Mouse (Mus musculus) CD8-positive naive resting alpha-beta T cell, adult 2 months (primary cell): ENCODE data around the gene Tdrkh.

Source experiments
- DNase-seq, 2 experiments: peaks; one replicate each; pipeline ENCODE4 v3.0.0; 2022; ENCODE audit warnings: low read depth in 2 of 2, low spot score in 2 of 2

Gene Tdrkh

DNA sequence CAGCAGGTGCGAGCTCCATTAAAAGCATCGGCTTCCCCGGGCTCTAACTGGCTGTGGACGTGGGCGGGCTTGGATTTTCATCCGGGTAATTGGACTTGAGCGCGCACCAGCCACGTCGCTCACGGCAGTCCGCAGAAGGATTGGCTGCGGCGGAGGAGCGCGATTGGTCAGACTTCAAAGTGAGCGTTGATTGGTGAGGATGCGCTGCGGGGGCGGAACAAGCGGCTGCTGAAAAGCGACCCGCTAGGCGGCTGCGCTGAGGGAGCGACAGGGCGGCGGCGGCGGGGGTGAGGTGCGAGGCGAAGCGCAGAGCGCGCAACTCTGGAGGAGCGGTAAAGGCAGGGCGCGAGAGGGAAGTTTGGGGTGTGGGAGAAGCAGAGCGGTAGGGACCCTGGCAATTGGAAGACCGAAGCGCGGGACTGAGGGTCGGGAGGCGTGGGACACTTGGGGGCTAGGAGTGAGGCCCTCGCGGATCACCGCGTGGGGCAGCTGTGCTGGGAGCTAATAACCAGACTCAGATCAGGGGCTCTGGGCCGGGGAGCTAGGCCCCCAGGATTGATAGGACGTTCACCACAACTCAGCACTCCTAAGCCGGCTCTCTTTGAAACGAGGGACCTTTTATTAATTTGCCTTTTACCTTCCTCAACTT is at the start of gene Tdrkh:
Gene Tdrkh, plus strand, starts transcription at position 243 of the 649 bp plus-strand sequence.
- DNase-seq: peak; percentile 93

- no peak for DNase-seq
These were observed 49.6 kb upstream of the Tdrkh start for GRCm38 (mm10) chr3:94363291-94364153.

DNA sequence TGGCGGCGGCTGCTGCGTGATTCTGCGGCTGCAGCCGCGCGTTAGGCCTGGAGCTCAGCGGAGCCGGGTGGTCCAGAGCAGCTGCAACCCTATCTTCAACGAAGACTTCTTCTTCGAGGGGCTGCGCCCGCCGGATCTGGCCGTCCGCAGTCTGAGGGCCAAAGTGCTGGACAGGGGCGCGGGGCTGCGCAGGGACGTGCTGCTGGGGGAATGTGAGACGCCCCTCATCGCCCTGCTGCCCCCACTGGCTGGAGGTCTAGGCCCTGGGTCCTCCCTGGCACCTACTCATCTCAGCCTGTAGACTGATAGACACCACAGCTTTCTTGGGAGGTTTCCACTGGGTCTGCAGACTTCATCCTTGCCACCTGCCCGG is 48.9 kb upstream of the Tdrkh start:
- no peak for DNase-seq

DNA sequence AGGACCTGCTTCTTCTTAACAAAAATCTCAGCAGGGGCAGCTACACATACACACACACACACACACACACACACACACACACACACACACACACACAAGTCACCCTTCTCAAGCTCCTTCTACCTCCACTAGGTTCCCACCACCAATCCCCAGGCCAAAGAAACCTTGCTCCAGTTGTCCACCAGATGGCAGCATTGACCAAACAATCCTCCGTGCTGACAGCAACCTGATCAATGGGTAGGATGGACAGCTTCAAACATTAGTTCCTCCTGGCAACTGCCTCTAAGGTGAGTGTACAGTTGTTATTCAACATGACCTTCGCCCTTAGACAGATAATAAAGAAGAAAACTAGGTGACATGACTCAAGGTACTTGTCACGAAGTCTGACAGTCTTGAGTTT is 46.3 kb upstream of the Tdrkh start:
- DNase-seq: peak; percentile 72 to 81

DNA sequence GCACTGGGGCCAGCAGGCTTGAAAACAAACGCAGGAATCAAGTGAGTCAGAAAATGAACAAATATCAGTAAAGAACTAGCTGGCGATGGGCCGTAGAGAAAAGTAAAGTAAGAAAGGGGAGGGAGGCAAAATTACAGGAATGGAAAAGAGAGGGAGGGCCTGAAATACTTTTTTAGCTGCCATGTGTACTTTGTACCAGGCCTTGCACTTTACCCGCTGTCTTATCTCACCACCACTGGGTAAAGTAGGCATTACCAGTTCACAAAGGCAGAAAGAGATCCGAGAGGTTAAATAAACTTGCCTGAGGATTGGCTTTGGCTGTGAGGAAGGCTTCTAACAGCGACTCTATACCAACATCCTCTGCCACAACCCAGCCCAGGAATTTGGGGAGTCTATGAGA is 45.6 kb upstream of the Tdrkh start:
- no peak for DNase-seq

- DNase-seq: no peak
These were observed 44.4 kb upstream of the Tdrkh start for GRCm38 (mm10) chr3:94368631-94369030.

DNA sequence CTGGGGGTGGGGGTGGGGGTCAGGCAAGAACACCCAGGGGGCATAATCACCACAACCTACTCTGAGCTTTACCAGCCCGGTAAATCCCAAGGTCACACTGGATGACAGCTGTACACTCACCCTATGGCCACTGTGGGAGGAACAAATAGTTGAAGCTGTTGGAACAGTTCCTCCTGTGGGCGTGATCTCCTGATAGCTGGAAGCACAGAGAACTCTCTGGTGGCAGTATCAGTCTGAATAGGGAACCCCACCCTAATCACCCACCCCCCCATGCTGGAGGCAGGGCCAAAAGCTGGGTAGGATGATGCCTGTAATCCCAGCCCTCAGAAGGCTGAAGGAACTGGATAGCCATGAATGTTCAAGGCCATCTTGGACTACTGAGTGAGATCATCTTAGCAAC is 43.4 kb upstream of the Tdrkh start:
- DNase-seq: no peak

DNA sequence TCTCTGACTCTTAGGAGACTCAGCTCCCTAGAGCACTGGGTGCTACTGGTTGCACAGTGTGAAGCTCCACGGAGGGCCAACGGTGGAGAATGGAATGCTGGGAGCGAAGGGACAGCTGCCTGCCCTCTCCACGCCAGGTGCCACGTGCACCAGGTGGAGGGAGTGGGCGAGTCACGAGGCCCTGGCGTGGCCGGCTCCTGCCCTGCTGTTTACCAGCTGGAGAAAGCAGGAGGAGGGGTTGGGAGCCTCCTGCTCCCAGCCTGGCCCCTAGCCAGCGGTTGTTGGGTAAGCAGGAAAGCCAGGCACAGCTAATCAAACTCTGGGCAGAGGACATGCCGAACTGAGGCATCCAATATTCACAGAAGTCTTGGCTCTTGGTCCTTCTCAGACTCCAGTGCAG is 41.4 kb upstream of the Tdrkh start:
- no peak for DNase-seq

DNA sequence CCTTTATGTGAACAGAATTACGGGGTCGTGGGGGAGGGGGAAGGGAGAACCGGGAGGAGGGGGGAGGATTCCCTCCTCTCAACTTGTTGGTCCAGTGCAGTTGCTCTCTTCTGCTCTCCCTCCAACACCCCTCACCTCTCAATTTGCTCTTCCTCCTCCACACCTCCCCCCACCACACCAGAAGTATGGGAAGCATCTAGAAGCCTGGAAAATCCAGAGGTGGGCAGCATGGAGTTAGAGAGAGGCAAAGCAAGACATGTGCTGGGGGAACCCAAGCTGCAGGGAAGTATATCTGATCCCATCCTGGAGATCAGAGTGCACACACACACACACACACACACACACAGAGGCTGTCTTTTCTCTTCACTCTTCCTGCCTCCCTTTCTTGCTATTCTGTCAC is 41.0 kb upstream of the Tdrkh start:
- no peak for DNase-seq

- no peak for DNase-seq
These were observed 40.4 kb upstream of the Tdrkh start, which contains the start of gene Rorc for GRCm38 (mm10) chr3:94372641-94373040. TSS of gene Rorc (plus strand) at chr3:94372794.

DNA sequence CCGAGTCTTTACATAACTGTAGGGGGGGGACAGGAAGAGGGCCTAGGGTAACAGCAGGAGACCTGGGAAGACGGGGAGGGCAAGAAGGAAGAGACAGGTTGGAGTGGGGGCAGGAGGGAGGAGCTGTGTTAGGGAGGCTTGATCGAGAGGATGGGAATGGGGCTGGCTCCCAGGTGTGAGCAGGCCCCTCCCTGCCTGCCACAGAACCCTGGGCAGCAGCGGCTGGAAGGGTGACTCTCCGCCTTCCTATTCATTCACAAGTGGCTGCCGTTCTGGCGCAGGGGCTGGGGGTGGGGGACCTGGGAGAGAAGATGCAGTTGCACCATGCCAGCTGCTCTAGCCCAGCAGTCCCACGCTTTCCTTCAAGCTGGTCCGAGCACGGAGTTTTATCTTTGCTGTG is 40.0 kb upstream of the Tdrkh start:
- no peak for DNase-seq

GRCm38 (mm10) chr3:94373597-94374011 is 39.5 kb upstream of the Tdrkh start:
- DNase-seq: no peak

- no peak for DNase-seq
These were observed 38.4 kb upstream of the Tdrkh start for GRCm38 (mm10) chr3:94374636-94375035.

- no peak for DNase-seq
These were observed 37.9 kb upstream of the Tdrkh start for GRCm38 (mm10) chr3:94375146-94375545.

- no peak for DNase-seq
These were observed 37.2 kb upstream of the Tdrkh start for GRCm38 (mm10) chr3:94375861-94376260.

GRCm38 (mm10) chr3:94377028-94377923 is 35.8 kb upstream of the Tdrkh start:
- no peak for DNase-seq

DNA sequence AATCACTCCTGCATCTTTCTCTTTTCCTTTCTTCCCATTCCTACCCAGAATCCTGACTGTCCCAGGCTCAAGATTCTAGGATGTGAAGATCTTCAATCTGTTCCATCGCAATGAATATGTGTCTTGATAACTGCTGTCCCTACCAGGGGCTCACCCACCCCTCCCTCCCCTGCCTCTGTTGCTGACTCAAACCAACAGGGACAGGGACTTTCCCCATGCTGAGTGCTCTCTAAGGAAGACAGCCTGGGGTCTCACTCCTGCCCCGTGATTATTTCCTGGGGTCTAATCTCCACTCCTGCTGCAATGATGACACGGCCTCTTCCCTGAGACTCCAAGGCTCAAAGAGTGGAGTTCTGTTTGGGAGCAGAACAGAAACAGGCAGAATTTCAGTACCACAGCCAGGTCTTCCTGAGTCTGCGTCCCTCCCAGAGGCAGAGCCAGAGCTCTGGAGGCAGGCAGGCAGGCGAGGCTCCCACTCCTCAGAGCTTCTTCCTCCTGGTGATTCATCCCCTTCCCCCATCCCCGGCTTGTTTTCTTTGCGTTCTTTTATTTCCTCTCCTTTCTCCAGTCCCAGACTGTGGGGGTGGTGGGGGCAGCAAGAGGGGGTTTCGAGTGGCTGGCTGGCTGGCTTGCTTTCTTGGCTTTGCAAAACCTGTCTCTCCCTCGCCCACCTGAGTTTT is 33.1 kb upstream of the Tdrkh start:
- no peak for DNase-seq

- DNase-seq: no peak
These were observed 30.8 kb upstream of the Tdrkh start for GRCm38 (mm10) chr3:94382308-94382707.

GRCm38 (mm10) chr3:94383476-94383875 is 29.6 kb upstream of the Tdrkh start:
- DNase-seq: no peak

DNA sequence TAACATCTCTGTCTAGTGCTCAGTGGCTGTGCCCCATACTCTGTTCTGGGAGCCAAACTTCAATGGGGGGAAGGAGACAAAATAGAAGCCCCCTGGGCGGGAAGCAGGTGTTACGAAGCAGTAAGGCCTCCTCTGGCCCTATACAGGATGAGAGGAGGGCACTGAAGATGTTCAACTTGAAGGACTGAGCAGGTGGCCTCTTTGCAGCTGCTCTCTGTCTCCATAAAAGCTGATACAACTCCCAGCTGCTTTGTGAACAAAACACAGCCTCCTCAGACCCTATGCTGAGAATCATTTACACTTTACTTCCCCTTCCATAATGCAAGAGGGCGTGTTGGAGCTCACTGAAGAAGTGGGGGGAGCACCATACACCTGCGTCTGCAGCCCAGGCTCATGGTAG is 26.4 kb upstream of the Tdrkh start:
- no peak for DNase-seq

- DNase-seq: no peak
These were observed 25.7 kb upstream of the Tdrkh start for GRCm38 (mm10) chr3:94387391-94387790.
